In genomic region chr5:133802001-133802400, GRCm38 (mm10) we compare ENCODE assay signal across 12 mouse cellular contexts.
DNase-seq lines count a peak whose midpoint lies in the region; ATAC-seq and TF ChIP-seq lines count a peak whose summit lies in the region.
"Had no signal": no experiment of that assay in that cellular context is flagged by ENCODE, and none has a peak within 500 bp of the region (broad histone marks: within the 10 kb centered on the region; RNA-seq: fewer than 3 reads in every experiment).

No protein-coding gene starts in this region.

- peak; percentile 64 for TF ChIP-seq CTCF in midbrain, postnatal 0 days (IDR thresholded peaks at IDR 0.05)

- no peak overlapping the region for H3K27ac ChIP-seq in midbrain, postnatal 0 days (ENCODE audit: low read depth, low read length)
- no peak overlapping the region for H3K27ac ChIP-seq in midbrain, embryonic 16.5 days (ENCODE audit: low read length)
- H3K27ac ChIP-seq: forebrain, embryonic 12.5 days; kidney, embryonic 15.5 days; limb, embryonic 15.5 days had no signal

- no peak for ATAC-seq in midbrain, postnatal 0 days (ENCODE audit: low FRiP score)
- no peak for ATAC-seq in midbrain, embryonic 16.5 days

- no peaks in the 10 kb centered on the region for H3K27me3 ChIP-seq in midbrain, postnatal 0 days (ENCODE audit: insufficient read depth, low read length)
- no peaks in the 10 kb centered on the region for H3K27me3 ChIP-seq in midbrain, embryonic 16.5 days (ENCODE audit: control insufficient read depth, insufficient read depth, low read depth, low read length)
- H3K27me3 ChIP-seq: forebrain, embryonic 12.5 days; kidney, embryonic 15.5 days; limb, embryonic 15.5 days had no signal

- no peak overlapping the region for H3K9ac ChIP-seq in midbrain, postnatal 0 days (replicated peaks; ENCODE audit: low read length, poor library complexity, severe bottlenecking)
- no peak overlapping the region for H3K9ac ChIP-seq in midbrain, embryonic 16.5 days (ENCODE audit: low read depth, low read length)
- H3K9ac ChIP-seq: forebrain, embryonic 12.5 days; kidney, embryonic 15.5 days; limb, embryonic 15.5 days had no signal

- no peaks in the 10 kb centered on the region for H3K4me1 ChIP-seq in midbrain, postnatal 0 days (ENCODE audit: insufficient read depth, low read length)
- peaks cover 2% of the 10 kb centered on the region; the same call in 1 of the 2 replicates for H3K4me1 ChIP-seq in midbrain, embryonic 16.5 days (ENCODE audit: control insufficient read depth, insufficient read depth, low read length)
- H3K4me1 ChIP-seq: kidney, embryonic 15.5 days had no signal

- no peak overlapping the region for H3K4me2 ChIP-seq in midbrain, postnatal 0 days (ENCODE audit: low read depth, low read length, poor library complexity, severe bottlenecking)
- no peak overlapping the region for H3K4me2 ChIP-seq in midbrain, embryonic 16.5 days (ENCODE audit: low read length)
- H3K4me2 ChIP-seq: forebrain, embryonic 12.5 days; kidney, embryonic 15.5 days; limb, embryonic 15.5 days had no signal

- WGBS in midbrain, postnatal 0 days = 91% methylated on average over 3 of the region's 3 CpGs
- 89% methylated on average over 3 of the region's 3 CpGs for WGBS in midbrain, embryonic 16.5 days

- no peaks in the 10 kb centered on the region for H3K9me3 ChIP-seq in midbrain, postnatal 0 days (ENCODE audit: low read length)
- H3K9me3 ChIP-seq in midbrain, embryonic 16.5 days (replicated peaks; ENCODE audit: control insufficient read depth, low read length, poor library complexity, severe bottlenecking) = no peaks in the 10 kb centered on the region
- H3K9me3 ChIP-seq: forebrain, embryonic 12.5 days; kidney, embryonic 15.5 days; limb, embryonic 15.5 days had no signal

- H3K36me3 ChIP-seq in midbrain, postnatal 0 days (ENCODE audit: insufficient read depth, low read length) = no peaks in the 10 kb centered on the region
- H3K36me3 ChIP-seq in midbrain, embryonic 16.5 days (ENCODE audit: control insufficient read depth, insufficient read depth, low read length) = no peaks in the 10 kb centered on the region
- H3K36me3 ChIP-seq: forebrain, embryonic 12.5 days; kidney, embryonic 15.5 days; limb, embryonic 15.5 days had no signal

- H3K4me3 ChIP-seq in midbrain, postnatal 0 days (ENCODE audit: low read depth, low read length) = no peak overlapping the region
- H3K4me3 ChIP-seq in midbrain, embryonic 16.5 days (ENCODE audit: low read depth, low read length) = no peak overlapping the region
- H3K4me3 ChIP-seq: forebrain, embryonic 12.5 days; kidney, embryonic 15.5 days; limb, embryonic 15.5 days had no signal

- DNase-seq in embryo, embryonic 10.5 days (ENCODE audit: low spot score) = peak; percentile 60
- DNase-seq in embryo, embryonic 9.5 days (ENCODE audit: extremely low spot score) = no peak
- peak; percentile 11 for DNase-seq in kidney, adult 9 months
- DNase-seq in kidney, adult 18-20 months = no peak
- DNase-seq in midbrain, postnatal 0 days (ENCODE audit: low spot score) = no peak
- DNase-seq in urinary bladder, adult 18-20 months (ENCODE audit: low spot score in 2 of 2) = no peak
- DNase-seq in adrenal gland, postnatal 14 days = no peak
- DNase-seq: layer of hippocampus, postnatal 36 days had no signal

Comparison
In these comparisons a context has a peak if more than half of its experiments do, and no peak if none do; other contexts are left out.
1. DNase-seq: peak in embryo, embryonic 10.5 days (single experiment) and kidney, adult 9 months (single experiment); none in embryo, embryonic 9.5 days (single experiment), kidney, adult 18-20 months (single experiment), midbrain, postnatal 0 days (single experiment), urinary bladder, adult 18-20 months (0 of 2) and adrenal gland, postnatal 14 days (single experiment).